Mouse (Mus musculus) hindbrain, embryonic 16.5 days (tissue): ENCODE results near the gene Hprt. TPM values are rescaled to one million over a fixed set of nuclear protein-coding genes. Genes with fewer than 3 reads are reported as not detected.

Experiments
- ATAC-seq: fragments of 200-750 bp; cut with Nextera tagmentation; 2 replicates; pipeline ENCODE4 v1.8.0; 2017; ENCODE audit warnings: moderate TSS enrichment, moderate library complexity
- H3K27ac ChIP-seq: fragments of 300-500 bp; sonication (generic); 2 replicates; pipeline ENCODE4 v1.5.1; 2014; ENCODE audit warnings: low read depth, mild to moderate bottlenecking, control low read depth, low read length, moderate library complexity
- H3K27me3 ChIP-seq: fragments of 300-500 bp; sonication (generic); replicated peaks from 2 replicates; pipeline ENCODE4 v1.6.1; 2014; ENCODE audit warnings: low read length; ENCODE audit not compliant: control insufficient read depth, insufficient read depth
- H3K36me3 ChIP-seq: fragments of 300-500 bp; sonication (generic); 2 replicates; pipeline ENCODE4 v1.6.1; 2014; ENCODE audit warnings: mild to moderate bottlenecking, low read length, moderate library complexity, mixed read lengths; ENCODE audit not compliant: control insufficient read depth, insufficient read depth
- H3K4me1 ChIP-seq: fragments of 300-500 bp; sonication (generic); 2 replicates; pipeline ENCODE4 v1.6.1; 2014; ENCODE audit warnings: low read depth, low read length; ENCODE audit not compliant: control insufficient read depth, insufficient read depth
- H3K4me2 ChIP-seq: fragments of 300-500 bp; sonication (generic); 2 replicates; pipeline ENCODE4 v1.6.1; 2014; ENCODE audit warnings: mild to moderate bottlenecking, low read length, control low read depth, moderate library complexity
- H3K4me3 ChIP-seq: fragments of 300-500 bp; sonication (generic); 2 replicates; pipeline ENCODE4 v1.5.1; 2014; ENCODE audit warnings: mild to moderate bottlenecking, low read length, control low read depth, moderate library complexity
- H3K9ac ChIP-seq: fragments of 300-500 bp; sonication (generic); 2 replicates; pipeline ENCODE4 v1.6.1; 2014; ENCODE audit warnings: low read depth, mild to moderate bottlenecking, control low read depth, low read length, moderate library complexity
- H3K9me3 ChIP-seq: fragments of 300-500 bp; sonication (generic); 2 replicates; pipeline ENCODE4 v1.6.1; 2014; ENCODE audit warnings: mild to moderate bottlenecking, low read length, moderate library complexity; ENCODE audit not compliant: control insufficient read depth
- WGBS: fragments of 180-500 bp; shearing (Covaris S2); extraction: QIAGEN DNeasy Blood & Tissue Kit; methylation state at CpG from one replicate; pipeline ENCODE4 v1.1.7; 2014; 5-methylcytosine and 5-hydroxymethylcytosine counted together
- microRNA counts: library from miRNA; unstranded; fragments of <30 nt; microRNA quantifications from one replicate; lab custom pipeline; 2016
- microRNA-seq: library from miRNA; unstranded; fragments of <30 nt; microRNA quantifications from one replicate; pipeline ENCODE4, GENCODE M21; 2017
- polyA plus RNA-seq: library from polyadenylated mRNA; unstranded; fragments of >200 nt; fragmentation: Nextera tagmentation; extraction: Ambion mirVana; gene quantifications from 2 replicates; pipeline ENCODE4 v1.2.1, GENCODE M21; 2015

The Hprt gene
- polyA plus RNA-seq, 1 experiment from 2014 or later: 164 TPM

DNA sequence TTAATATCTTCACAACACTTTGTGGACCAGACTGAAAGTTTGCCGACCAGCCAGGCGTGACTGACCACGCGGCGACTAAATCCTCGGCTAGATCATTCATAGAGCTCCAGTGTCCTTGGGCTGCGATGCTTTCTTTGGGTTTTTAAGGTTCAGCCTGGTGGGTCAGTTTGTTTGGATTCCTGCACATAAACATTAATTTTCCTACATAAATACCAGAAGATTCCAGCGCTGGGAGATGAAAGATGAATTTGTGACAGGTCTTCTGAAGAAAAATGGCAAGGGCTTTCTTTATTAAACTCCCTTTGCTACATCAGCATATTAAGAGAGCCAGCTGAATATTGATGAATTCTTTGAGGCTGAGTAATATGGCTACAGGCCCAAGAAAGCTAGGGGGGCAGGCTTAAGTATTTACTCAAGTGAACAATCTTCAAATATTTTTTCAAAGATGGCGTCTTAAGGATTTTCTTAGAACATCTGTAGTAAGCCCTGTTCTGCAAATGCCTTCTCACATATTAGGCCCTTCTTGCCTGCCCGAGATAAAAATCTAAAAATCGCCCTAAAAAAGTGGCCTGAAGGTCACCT, 71.6 kb downstream of the Hprt start:
- H3K9ac ChIP-seq: no peak overlapping the region
- H3K4me3 ChIP-seq: no peak overlapping the region
- ATAC-seq: no peak
- H3K27me3 ChIP-seq: no peaks in the 10 kb centered on the region; the same call in 1 of the 2 replicates
- no peak overlapping the region; the same call in 1 of the 2 replicates for H3K4me2 ChIP-seq
- H3K9me3 ChIP-seq: no peaks in the 10 kb centered on the region; the same call in 1 of the 2 replicates
- H3K27ac ChIP-seq: no peak overlapping the region
- H3K4me1 ChIP-seq: no peaks in the 10 kb centered on the region
- WGBS: 25% methylated on average over 11 of the region's 11 CpGs
- no peaks in the 10 kb centered on the region for H3K36me3 ChIP-seq

DNA sequence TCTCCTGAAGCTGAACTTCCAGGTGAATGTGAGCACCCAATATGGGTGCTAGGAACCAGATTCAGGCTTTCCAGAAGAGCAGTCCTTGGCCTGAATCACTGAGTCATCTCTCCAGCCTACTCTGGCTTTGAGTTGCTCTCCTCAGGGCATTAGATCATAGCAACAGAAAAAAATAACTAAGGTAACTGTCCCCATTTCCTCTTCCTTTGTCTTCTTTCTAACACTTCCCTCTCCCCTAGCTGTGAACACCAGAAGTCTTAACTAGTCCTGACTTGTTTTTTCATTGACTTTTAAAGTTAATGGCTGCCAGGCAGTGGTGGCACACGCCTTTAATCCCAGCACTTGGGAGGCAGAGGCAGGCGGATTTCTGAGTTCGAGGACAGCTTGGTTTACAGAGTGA, 76.5 kb downstream of the Hprt start:
- H3K36me3 ChIP-seq: no peaks in the 10 kb centered on the region
- H3K27ac ChIP-seq: no peak overlapping the region
- WGBS: 90% methylated on average over 3 of the region's 3 CpGs
- ATAC-seq: no peak
- no peak overlapping the region for H3K4me3 ChIP-seq
- no peaks in the 10 kb centered on the region for H3K4me1 ChIP-seq
- no peak overlapping the region for H3K9ac ChIP-seq
- H3K9me3 ChIP-seq: no peaks in the 10 kb centered on the region
- H3K4me2 ChIP-seq: no peak overlapping the region
- H3K27me3 ChIP-seq: no peaks in the 10 kb centered on the region

MicroRNAs encoded within 50 kb of the gene (microRNA counts, 519-probe panel; counts per million panel counts)
- microRNA mmu-miR-322 (lab: Ali Mortazavi, UCI) (2,908 counts per million, percentile 78 among the panel's probes with 10 or more counts), microRNA mmu-miR-351 (lab: Ali Mortazavi, UCI) (1,400 counts per million, percentile 11 among the panel's probes with 10 or more counts), microRNA mmu-miR-450a-3p (lab: Ali Mortazavi, UCI) (not detected), microRNA mmu-miR-450a-5p (lab: Ali Mortazavi, UCI) (2,382 counts per million, percentile 58 among the panel's probes with 10 or more counts), microRNA mmu-miR-450b-3p (lab: Ali Mortazavi, UCI) (not detected), microRNA mmu-miR-450b-5p (lab: Ali Mortazavi, UCI) (not detected), microRNA mmu-miR-503 (lab: Ali Mortazavi, UCI) (1,286 counts per million, percentile 9 among the panel's probes with 10 or more counts), microRNA mmu-miR-542-3p (lab: Ali Mortazavi, UCI) (2,186 counts per million, percentile 42 among the panel's probes with 10 or more counts), microRNA mmu-miR-542-5p (lab: Ali Mortazavi, UCI) (2,401 counts per million, percentile 60 among the panel's probes with 10 or more counts)

Small RNAs within 50 kb of the gene (microRNA-seq; reads per million reads assigned to microRNA genes)
- gene Mir322: 8,476 reads per million, percentile 95 among the genes with 10 or more reads in this experiment
- gene Mir351: 1,006 reads per million, percentile 77 among the genes with 10 or more reads in this experiment
- 4.6 reads per million, percentile 16 among the genes with 10 or more reads in this experiment for gene Mir450-1
- gene Mir450-2: 4.0 reads per million, percentile 13 among the genes with 10 or more reads in this experiment
- gene Mir450b: 46.0 reads per million, percentile 39 among the genes with 10 or more reads in this experiment
- 124 reads per million, percentile 51 among the genes with 10 or more reads in this experiment for gene Mir503
- 213 reads per million, percentile 60 among the genes with 10 or more reads in this experiment for gene Mir542

Other genes with a start within 250 kb of the Hprt start
- 6.9 and 8.4 TPM in 2 replicates for gene Ccdc160, start 196.9 kb upstream of the Hprt start, polyA plus RNA-seq
- 47.0 and 57.8 TPM in 2 replicates for gene Phf6, start 75.9 kb upstream of the Hprt start, polyA plus RNA-seq